Mouse (Mus musculus) myocyte (in vitro differentiated cells): ENCODE results near the gene Fam131c. TPM values are rescaled to one million over a fixed set of nuclear protein-coding genes. Genes with fewer than 3 reads are reported as not detected.

Source experiments
- H3K27me3 ChIP-seq: one replicate; pipeline ENCODE4 v1.6.1; 2011; ENCODE audit not compliant: control insufficient read depth, insufficient read depth, insufficient read length
- H3K36me3 ChIP-seq: one replicate; pipeline ENCODE4 v1.6.1; 2011; ENCODE audit not compliant: control insufficient read depth, insufficient read depth
- H3K4me2 ChIP-seq: one replicate; pipeline ENCODE4 v1.6.1; 2011; ENCODE audit warnings: low read depth, control low read depth
- H3K4me3 ChIP-seq: one replicate; pipeline ENCODE4 v1.5.1; 2011; ENCODE audit warnings: mild to moderate bottlenecking, control low read depth, moderate library complexity
- H3K79me2 ChIP-seq: one replicate; pipeline ENCODE4 v1.6.1; 2011; ENCODE audit not compliant: control insufficient read depth, insufficient read depth
- H3ac ChIP-seq: one replicate; pipeline ENCODE4 v1.6.1; 2011; ENCODE audit not compliant: control insufficient read depth, insufficient read length
- CEBPB ChIP-seq: IDR thresholded peaks from 2 replicates; pipeline ENCODE4 v1.6.1; 2011; ENCODE audit warnings: mild to moderate bottlenecking, moderate library complexity; ENCODE audit not compliant: poor library complexity, insufficient read depth, severe bottlenecking
- E2F4 ChIP-seq: IDR thresholded peaks from one replicate; pipeline ENCODE4 v1.6.1; 2011; ENCODE audit warnings: mild to moderate bottlenecking, control low read depth, moderate library complexity; ENCODE audit not compliant: insufficient read depth
- MAX ChIP-seq: IDR thresholded peaks from one replicate; pipeline ENCODE4 v1.6.1; 2011; ENCODE audit warnings: low read depth, mild to moderate bottlenecking, control low read depth
- MYOD1 ChIP-seq, 3 experiments: IDR thresholded peaks; one replicate each; pipeline ENCODE4 v1.6.1; 2011; ENCODE audit warnings: control low read depth in 2 of 3, low read depth in 2 of 3, mild to moderate bottlenecking in 2 of 3, moderate library complexity in 1 of 3; ENCODE audit not compliant: insufficient read length in 2 of 3, control insufficient read depth in 1 of 3
- MYOG ChIP-seq, 3 experiments: IDR thresholded peaks; one replicate each; pipeline ENCODE4 v1.6.1; 2011; ENCODE audit warnings: control low read depth in 2 of 3, low read depth in 2 of 3, mild to moderate bottlenecking in 2 of 3; ENCODE audit not compliant: insufficient read length in 2 of 3, control insufficient read depth in 1 of 3, insufficient read depth in 1 of 3
- POLR2A ChIP-seq: IDR thresholded peaks from one replicate; pipeline ENCODE4 v1.6.1; 2011; ENCODE audit warnings: low read depth, mild to moderate bottlenecking, control low read depth, moderate library complexity; ENCODE audit not compliant: insufficient read length
- POLR2AphosphoS2 ChIP-seq: IDR thresholded peaks from one replicate; pipeline ENCODE4 v1.6.1; 2011; ENCODE audit warnings: low read depth, control low read depth; ENCODE audit not compliant: insufficient read length
- REST ChIP-seq: IDR thresholded peaks from one replicate; pipeline ENCODE4 v1.6.1; 2011; ENCODE audit warnings: mild to moderate bottlenecking, control low read depth, moderate library complexity; ENCODE audit not compliant: insufficient read depth, insufficient read length
- SRF ChIP-seq: IDR thresholded peaks from one replicate; pipeline ENCODE4 v1.6.1; 2011; ENCODE audit warnings: low read depth; ENCODE audit not compliant: control insufficient read depth, insufficient read length
- TCF12 ChIP-seq: IDR thresholded peaks from one replicate; pipeline ENCODE4 v1.6.1; 2011; ENCODE audit warnings: mild to moderate bottlenecking, control low read depth; ENCODE audit not compliant: poor library complexity, insufficient read depth, severe bottlenecking
- TCF3 ChIP-seq: IDR thresholded peaks from one replicate; pipeline ENCODE4 v1.6.1; 2011; ENCODE audit warnings: low read depth, control low read depth; ENCODE audit not compliant: insufficient read length
- USF1 ChIP-seq: IDR thresholded peaks from one replicate; pipeline ENCODE4 v1.6.1; 2011; ENCODE audit warnings: low read depth, mild to moderate bottlenecking, control low read depth, moderate library complexity
- polyA plus RNA-seq: library from polyadenylated mRNA; unstranded; fragments of >200 nt; fragmentation: generic; extraction: Trizol; gene quantifications from one replicate; pipeline ENCODE4 v1.2.1, GENCODE M21; 2012; ENCODE audit warnings: missing spikeins

The Fam131c gene
- polyA plus RNA-seq, 1 experiment, result 0.77 TPM

DNA sequence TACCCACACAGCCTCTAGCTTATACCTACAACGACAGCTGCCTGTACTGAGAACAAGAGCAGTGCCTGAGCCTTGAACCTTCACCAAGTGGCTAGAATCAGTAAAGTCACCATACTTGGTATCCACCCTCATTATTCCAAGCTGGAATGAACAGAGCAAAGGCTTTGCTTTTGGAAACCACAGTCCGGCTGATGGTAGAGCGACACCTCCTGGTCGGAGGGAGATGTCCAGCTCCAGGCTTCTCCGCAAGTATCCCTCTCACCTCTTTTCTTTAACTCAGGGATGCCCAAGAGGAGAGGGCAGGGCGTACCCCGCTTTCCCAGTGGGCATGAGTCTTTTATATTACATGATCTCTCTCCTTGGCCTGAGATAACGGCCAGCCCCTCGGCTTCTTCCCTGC lies 61.8 kb downstream of the Fam131c start:
- Histone ChIP-seq H3K79me2 (no peaks in the 10 kb centered on the region), H3ac (no peak overlapping the region), H3K4me3 (no peak overlapping the region), H3K36me3 (no peaks in the 10 kb centered on the region), H3K27me3 (no peaks in the 10 kb centered on the region), H3K4me2 (no peak overlapping the region)
- TF ChIP-seq USF1, result no peak
- no peak for TF ChIP-seq E2F4

DNA sequence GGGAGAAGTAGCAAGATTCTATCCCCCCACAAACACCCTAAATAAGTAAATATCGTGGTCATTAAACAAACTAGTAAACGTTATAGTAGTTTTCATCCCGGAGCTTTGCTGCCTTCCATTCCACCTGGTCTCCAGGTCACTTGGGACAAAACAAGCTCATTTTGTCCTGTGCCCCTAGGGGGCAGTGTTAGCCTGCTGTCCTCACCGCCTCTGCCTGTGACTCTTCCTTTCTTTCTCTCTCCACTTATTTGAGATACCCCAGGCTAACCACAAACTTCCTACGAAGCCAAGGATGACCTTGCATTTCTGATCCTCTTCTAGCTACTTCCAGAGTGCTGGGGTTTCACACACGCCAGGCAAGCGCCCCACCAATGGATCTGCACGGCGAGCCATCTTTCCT lies 63.0 kb downstream of the Fam131c start:
- H3K36me3 ChIP-seq, result no peaks in the 10 kb centered on the region
- TF ChIP-seq TCF3 (no peak), CEBPB (no peak), POLR2A (no peak), MYOG (IDR thresholded peaks at IDR 0.05; ENCODE audit: control insufficient read depth in 1 of 3, insufficient read depth in 1 of 3, insufficient read length in 2 of 3, low read depth in 2 of 3) (no peak), TCF12 (no peak), REST (no peak), MAX (no peak), MYOD1 (IDR thresholded peaks at IDR 0.05; ENCODE audit: control insufficient read depth in 1 of 3, insufficient read length in 2 of 3, low read depth in 2 of 3) (no peak), SRF (no peak), E2F4 (no peak), POLR2AphosphoS2 (no peak), USF1 (no peak)
- no peaks in the 10 kb centered on the region for H3K27me3 ChIP-seq
- H3K4me2 ChIP-seq, result no peak overlapping the region
- H3K79me2 ChIP-seq, result no peaks in the 10 kb centered on the region
- H3ac ChIP-seq, result no peak overlapping the region
- no peak overlapping the region for H3K4me3 ChIP-seq

DNA sequence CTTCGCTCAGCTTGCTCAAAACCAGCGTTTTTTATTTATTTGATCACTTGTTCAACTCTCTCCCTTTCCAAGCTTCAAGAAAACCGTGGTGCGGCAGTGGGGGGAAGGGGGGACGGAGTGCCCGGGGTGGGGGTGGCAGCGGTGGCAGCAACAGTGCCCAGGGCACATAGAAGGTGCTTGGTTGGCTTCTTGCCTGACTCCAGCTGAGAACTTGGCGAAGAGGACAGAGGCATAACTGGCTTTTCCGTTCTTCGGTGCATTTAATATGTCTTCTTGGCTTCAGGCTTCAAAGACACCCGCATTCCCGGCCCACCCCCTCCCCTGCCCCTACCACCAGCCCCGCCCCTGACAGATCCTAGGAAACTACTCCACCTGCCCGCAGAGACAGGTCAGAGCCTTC lies 64.6 kb downstream of the Fam131c start:
- no peaks in the 10 kb centered on the region for H3K36me3 ChIP-seq
- H3K4me2 ChIP-seq, result no peak overlapping the region
- no peak overlapping the region for H3ac ChIP-seq
- H3K79me2 ChIP-seq, result no peaks in the 10 kb centered on the region
- TF ChIP-seq TCF12 (no peak), SRF (no peak), TCF3 (no peak), REST (no peak), MAX (no peak)
- H3K27me3 ChIP-seq, result no peaks in the 10 kb centered on the region
- H3K4me3 ChIP-seq, result no peak overlapping the region

DNA sequence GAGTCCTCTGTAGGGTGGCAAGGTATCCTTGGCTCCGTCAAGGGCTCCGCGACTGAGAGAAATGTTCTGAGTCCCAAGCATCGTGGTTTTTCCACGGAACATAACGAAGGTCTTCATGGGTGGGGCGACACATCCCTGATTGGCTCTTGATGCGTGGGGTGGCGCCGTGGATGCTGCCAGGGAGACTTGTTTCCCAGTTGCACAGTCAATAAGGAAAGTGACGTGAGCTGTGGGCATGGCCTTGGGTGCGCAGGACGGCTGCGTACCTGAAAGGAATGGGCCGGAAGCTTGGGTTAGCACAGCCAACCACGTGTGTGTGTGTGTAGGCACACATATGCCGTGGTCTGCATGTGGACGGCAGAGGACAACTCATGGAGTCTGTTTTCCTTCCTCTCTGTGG lies 65.2 kb downstream of the Fam131c start:
- Histone ChIP-seq H3K36me3 (no peaks in the 10 kb centered on the region), H3K79me2 (no peaks in the 10 kb centered on the region), H3K27me3 (no peaks in the 10 kb centered on the region), H3ac (no peak overlapping the region), H3K4me3 (no peak overlapping the region), H3K4me2 (no peak overlapping the region)
- TF ChIP-seq CEBPB (no peak), SRF (no peak), E2F4 (no peak), TCF3 (no peak), MYOD1 (IDR thresholded peaks at IDR 0.05; ENCODE audit: control insufficient read depth in 1 of 3, insufficient read length in 2 of 3, low read depth in 2 of 3) (no peak), POLR2AphosphoS2 (no peak), REST (no peak), MYOG (IDR thresholded peaks at IDR 0.05; ENCODE audit: control insufficient read depth in 1 of 3, insufficient read depth in 1 of 3, insufficient read length in 2 of 3, low read depth in 2 of 3) (no peak), POLR2A (no peak), TCF12 (no peak), USF1 (no peak), MAX (no peak)

Other genes starting within 250 kb of the Fam131c start
- gene Szrd1, start 228.4 kb upstream of the Fam131c start, polyA plus RNA-seq, result 107 TPM
- gene Fbxo42, start 220.3 kb upstream of the Fam131c start, polyA plus RNA-seq, result 13.2 TPM
- 0.78 TPM for gene Rsg1, start 154.3 kb upstream of the Fam131c start, polyA plus RNA-seq
- gene Arhgef19, start 128.7 kb upstream of the Fam131c start, polyA plus RNA-seq, result 28.6 TPM
- 46.8 TPM for gene Epha2, start 67.0 kb upstream of the Fam131c start, polyA plus RNA-seq
- gene Clcnka, start 30.5 kb downstream of the Fam131c start, polyA plus RNA-seq, result 0.85 TPM
- gene Clcnkb, start 47.8 kb downstream of the Fam131c start, polyA plus RNA-seq, result 0.23 TPM
- gene Hspb7, start 52.6 kb downstream of the Fam131c start, polyA plus RNA-seq, result 31.1 TPM
- not detected for gene Srarp, start 67.9 kb downstream of the Fam131c start, polyA plus RNA-seq
- gene Zbtb17, start 76.4 kb downstream of the Fam131c start, polyA plus RNA-seq, result 30.1 TPM
- 11.7 TPM for gene Spen, start 170.4 kb downstream of the Fam131c start, polyA plus RNA-seq
- gene Fblim1, start 237.9 kb downstream of the Fam131c start, polyA plus RNA-seq, result 29.5 TPM